ENCODE assay signal across 8 mouse cellular contexts in the genomic region with DNA sequence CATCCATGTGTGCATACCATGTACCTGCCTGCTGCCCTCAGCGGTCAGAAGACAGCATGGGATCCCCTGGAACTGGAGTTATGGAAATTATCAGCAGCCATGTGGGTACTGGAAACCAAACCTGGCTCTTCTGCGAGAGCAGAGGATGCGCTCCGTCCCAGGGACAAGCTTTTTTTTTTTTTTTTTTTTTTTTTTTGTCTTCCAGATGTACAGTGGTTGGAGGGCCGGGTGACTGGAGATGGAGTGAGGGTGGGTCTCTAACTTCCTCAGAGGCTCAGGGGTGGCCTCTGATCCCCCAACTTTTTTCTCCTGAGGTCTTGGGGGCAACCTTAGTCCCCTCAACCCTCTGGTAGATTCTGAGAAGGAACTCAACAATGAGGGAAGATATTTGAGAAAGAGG. TPM values are rescaled to one million over a fixed set of nuclear protein-coding genes. Genes with fewer than 3 reads are reported as not detected.
A peak's percentile ranks its signal among the peaks of the same experiment; 100 is the strongest.
DNase-seq lines count a peak whose midpoint lies in the region; ATAC-seq and TF ChIP-seq lines count a peak whose summit lies in the region.

No protein-coding gene starts in this region.

- H3K4me1 ChIP-seq in heart, adult 2 months (ENCODE audit: control insufficient read depth, insufficient read depth, low read length): peaks cover 30% of the 10 kb centered on the region
- H3K4me1 ChIP-seq in forebrain, embryonic 14.5 days (ENCODE audit: control insufficient read depth, insufficient read depth, low read length): peaks cover 47% of the 10 kb centered on the region
- H3K4me1 ChIP-seq in liver, embryonic 12.5 days: peaks cover 60% of the 10 kb centered on the region

- H3K9ac ChIP-seq in heart, adult 2 months (ENCODE audit: low read depth, low read length): no peak overlapping the region; the same call in 1 of the 2 replicates
- H3K9ac ChIP-seq in forebrain, embryonic 14.5 days (ENCODE audit: low read length): no peak overlapping the region
- H3K9ac ChIP-seq in liver, embryonic 12.5 days: no peak overlapping the region

- H3K4me2 ChIP-seq in forebrain, embryonic 14.5 days (ENCODE audit: low read length): peak overlapping the region; percentile 42; the same call in 1 of the 2 replicates
- peak overlapping the region; percentile 55 for H3K4me2 ChIP-seq in liver, embryonic 12.5 days

- intact Hi-C loops in heart, adult 2 months (cut with DNase I): no loop called here
- intact Hi-C loops in left cerebral cortex, postnatal 14 days (cut with DNase I): no loop called here

- TF ChIP-seq POLR2A in heart, adult 2 months (IDR thresholded peaks at IDR 0.05; ENCODE audit: insufficient read depth, low read depth, low read length): no peak

- no peak for TF ChIP-seq EP300 in heart, adult 2 months (IDR thresholded peaks at IDR 0.05; ENCODE audit: insufficient read depth, low read depth, low read length)

- H3K9me3 ChIP-seq in forebrain, embryonic 14.5 days (replicated peaks; ENCODE audit: control insufficient read depth, low read length): no peaks in the 10 kb centered on the region
- no peaks in the 10 kb centered on the region for H3K9me3 ChIP-seq in liver, embryonic 12.5 days (replicated peaks)

- H3K27ac ChIP-seq in heart, adult 2 months: peak overlapping the region; percentile 79
- peak overlapping the region; percentile 28; the same call in 1 of the 2 replicates for H3K27ac ChIP-seq in forebrain, embryonic 14.5 days (ENCODE audit: low read depth, low read length)
- no peak overlapping the region for H3K27ac ChIP-seq in liver, embryonic 12.5 days

- ATAC-seq in forebrain, embryonic 14.5 days: no peak
- no peak for ATAC-seq in liver, embryonic 12.5 days

- DNase-seq in heart, adult 2 months: no peak
- no peak for DNase-seq in heart, adult 9 months (ENCODE audit: low spot score in 2 of 2)
- DNase-seq in forebrain, embryonic 14.5 days (ENCODE audit: low spot score): no peak
- DNase-seq in thymus, postnatal 0 days (ENCODE audit: low spot score): no peak
- DNase-seq in left cerebral cortex, postnatal 14 days (ENCODE audit: low spot score in 2 of 2): no peak
- DNase-seq in urinary bladder, postnatal 10 days (ENCODE audit: low spot score): no peak

- H3K36me3 ChIP-seq in heart, adult 2 months (ENCODE audit: control insufficient read depth, insufficient read depth, low read length): no peaks in the 10 kb centered on the region
- H3K36me3 ChIP-seq in C2C12 (ENCODE audit: control insufficient read depth, insufficient read depth): peaks cover 5% of the 10 kb centered on the region
- H3K36me3 ChIP-seq in forebrain, embryonic 14.5 days (ENCODE audit: control insufficient read depth, insufficient read depth, low read length): no peaks in the 10 kb centered on the region
- H3K36me3 ChIP-seq in liver, embryonic 12.5 days: no peaks in the 10 kb centered on the region

- H3K27me3 ChIP-seq in heart, adult 2 months (ENCODE audit: control insufficient read depth, insufficient read depth, low read length): no peaks in the 10 kb centered on the region
- H3K27me3 ChIP-seq in C2C12 (ENCODE audit: control insufficient read depth, insufficient read depth, insufficient read length): no peaks in the 10 kb centered on the region
- H3K27me3 ChIP-seq in forebrain, embryonic 14.5 days (replicated peaks; ENCODE audit: control insufficient read depth, insufficient read depth, low read length): no peaks in the 10 kb centered on the region
- peaks cover 70% of the 10 kb centered on the region for H3K27me3 ChIP-seq in liver, embryonic 12.5 days (replicated peaks)

- H3K79me2 ChIP-seq in heart, adult 2 months (replicated peaks; ENCODE audit: control insufficient read depth, insufficient read depth, low read length): no peaks in the 10 kb centered on the region
- H3K79me2 ChIP-seq in C2C12 (ENCODE audit: control insufficient read depth, insufficient read depth): peaks cover 46% of the 10 kb centered on the region

- no peak for TF ChIP-seq CTCF in heart, adult 2 months (IDR thresholded peaks at IDR 0.05)
- TF ChIP-seq CTCF in C2C12 (IDR thresholded peaks at IDR 0.05; ENCODE audit: control insufficient read depth, insufficient read depth, insufficient read length): no peak

- peak overlapping the region; percentile 30 for H3ac ChIP-seq in C2C12 (ENCODE audit: control insufficient read depth, insufficient read length, low read depth)

- WGBS in heart, adult 2 months: 63% methylated on average over 5 of the region's 5 CpGs
- 66% methylated on average over 5 of the region's 5 CpGs for WGBS in forebrain, embryonic 14.5 days
- WGBS in liver, embryonic 12.5 days (ENCODE audit: insufficient replicate concordance): 55% methylated on average over 5 of the region's 5 CpGs

- peaks cover 32% of the 10 kb centered on the region for H3K79me3 ChIP-seq in C2C12 (ENCODE audit: low read depth)

- H3K4me3 ChIP-seq in heart, adult 2 months: no peak overlapping the region
- peak overlapping the region; percentile 8 for H3K4me3 ChIP-seq in C2C12 (ENCODE audit: insufficient read depth, poor library complexity, severe bottlenecking)
- H3K4me3 ChIP-seq in forebrain, embryonic 14.5 days (ENCODE audit: low read depth, low read length): no peak overlapping the region
- H3K4me3 ChIP-seq in liver, embryonic 12.5 days: peak overlapping the region; percentile 32; the same call in 1 of the 2 replicates

TF ChIP-seq in C2C12, 6 proteins besides CTCF, POLR2A, EP300 and RAD21:
- TF ChIP-seq MYOG (IDR thresholded peaks at IDR 0.05; ENCODE audit: control insufficient read depth, extremely low read depth, insufficient read length) (no peak), FOSL1 (IDR thresholded peaks at IDR 0.05; ENCODE audit: insufficient read depth, low read length, poor library complexity, severe bottlenecking) (no peak), USF1 (IDR thresholded peaks at IDR 0.05; ENCODE audit: low read depth) (no peak), MAX (IDR thresholded peaks at IDR 0.05) (no peak), MYOD1 (IDR thresholded peaks at IDR 0.05; ENCODE audit: control insufficient read depth, insufficient read length, low read depth) (no peak)
TF ChIP-seq in C2C12: peak in this region for 0.

RNA-seq across cellular contexts. Expression of gene Bcar1, which starts 1.5 kb away (rescaled TPM):
- total RNA-seq in heart, adult 2 months (2021): 10 to 100 TPM; 19.1 to 21.1 TPM
- 31.3 TPM in 2 replicates for polyA plus RNA-seq in heart, adult 2 months (2012; rRNA removed)
- polyA plus RNA-seq in C2C12 (2012; fragmentation: generic; extraction: Trizol): 136 TPM
- 41.2 and 44.2 TPM in 2 replicates for polyA plus RNA-seq in forebrain, embryonic 14.5 days (2014; fragmentation: Nextera tagmentation; extraction: Ambion mirVana)
- polyA plus RNA-seq in liver, embryonic 12.5 days (2016; fragmentation: Nextera tagmentation; extraction: Ambion mirVana): 9.5 and 10.3 TPM in 2 replicates
- 4.1 TPM in 2 replicates for polyA plus RNA-seq in thymus, postnatal 0 days (2015; fragmentation: Nextera tagmentation; extraction: Ambion mirVana)
- 10 to 100 TPM; 47.5 to 53.7 TPM for total RNA-seq in left cerebral cortex, postnatal 14 days (2021)

RNA-seq across cellular contexts. Expression of gene Ctrb1, which starts 54.3 kb away (rescaled TPM):
- total RNA-seq in heart, adult 2 months (2021): not detected
- 0.68 and 0.82 TPM in 2 replicates for polyA plus RNA-seq in heart, adult 2 months (2012; rRNA removed)
- polyA plus RNA-seq in C2C12 (2012; fragmentation: generic; extraction: Trizol): 1.5 TPM
- polyA plus RNA-seq in forebrain, embryonic 14.5 days (2014; fragmentation: Nextera tagmentation; extraction: Ambion mirVana): not detected in 2 replicates
- not detected in 2 replicates for polyA plus RNA-seq in liver, embryonic 12.5 days (2016; fragmentation: Nextera tagmentation; extraction: Ambion mirVana)
- 1.1 TPM in 2 replicates for polyA plus RNA-seq in thymus, postnatal 0 days (2015; fragmentation: Nextera tagmentation; extraction: Ambion mirVana)
- total RNA-seq in left cerebral cortex, postnatal 14 days (2021): not detected

Comparison
In these comparisons a context has a peak if more than half of its experiments do, and no peak if none do; other contexts are left out.
1. H3K4me3 ChIP-seq: peak in C2C12 (single experiment) and liver, embryonic 12.5 days (single experiment); none in heart, adult 2 months (single experiment) and forebrain, embryonic 14.5 days (single experiment).